Mouse (Mus musculus): ENCODE data around the gene Strip1. TPM values are rescaled to one million over a fixed set of nuclear protein-coding genes. Genes with fewer than 3 reads are reported as not detected.
"Not testable (repeated sequence)": the region's sequence is repeated elsewhere in the genome, so short reads cannot be mapped to it uniquely, and the experiment has no call there.

The Strip1 gene
- total RNA-seq (2021) = 10 to 100 TPM; 26.6 to 31.5 TPM
- long read RNA-seq, experiment 1, transcript Strip1-201 (21 exons, 3,215 nt) = major isoform, 43 of 55 reads
- long read RNA-seq, experiment 1, partial matches to known transcripts = 6 of 55 reads
- long read RNA-seq, experiment 1, other reads (novel, unspliced or antisense) = 5 of 55 reads
- long read RNA-seq, experiment 2, transcript Strip1-201 (21 exons, 3,215 nt) = major isoform, 54 of 77 reads
- long read RNA-seq, experiment 2, partial matches to known transcripts = 5 of 77 reads
- long read RNA-seq, experiment 2, other reads (novel, unspliced or antisense) = 16 of 77 reads

- peak; percentile 82 to 93 for DNase-seq (ENCODE audit: low spot score in 2 of 2)
These were observed at the start of gene Strip1 for GRCm38 (mm10) chr3:107631523-107631958. Gene Strip1 (minus strand): TSS chr3:107631694.

DNA sequence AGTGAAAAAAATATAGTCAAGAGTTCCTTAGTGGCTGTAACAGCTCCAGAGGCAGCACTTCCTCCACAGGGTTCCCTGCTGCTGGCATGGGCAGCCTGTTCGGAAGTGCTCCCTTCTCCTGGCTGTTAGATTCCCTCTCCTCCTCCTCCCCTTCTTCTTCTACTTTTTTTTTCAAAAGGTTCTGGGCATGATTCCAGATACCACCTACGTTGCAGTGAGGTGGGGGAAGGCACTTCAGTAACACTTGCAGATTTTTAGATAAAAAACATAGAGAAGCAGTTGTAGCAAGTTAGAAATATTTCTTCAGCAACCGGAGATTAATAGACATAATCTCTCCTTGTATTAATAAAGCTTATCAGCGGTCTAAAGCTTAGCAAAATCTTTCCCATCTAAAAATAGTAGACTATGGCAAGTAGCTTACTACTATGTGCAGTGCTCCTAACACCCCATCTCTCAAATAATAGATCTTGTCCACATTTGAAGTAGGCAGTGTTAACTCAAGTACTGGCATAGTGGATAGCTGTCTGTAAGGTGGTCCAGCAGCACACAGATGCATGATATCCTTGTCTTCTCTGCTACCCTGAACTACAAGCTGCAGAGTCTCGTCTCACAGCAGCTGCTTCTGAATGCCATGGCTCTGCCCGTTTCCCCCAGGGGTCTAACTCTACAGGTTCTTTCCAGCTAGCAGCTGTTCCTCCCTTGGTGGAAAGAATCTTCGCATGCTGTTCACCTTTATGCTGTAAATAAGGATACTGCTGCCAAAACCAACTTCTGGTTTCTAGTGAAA lies 49.5 kb upstream of the Strip1 start:
- no peak for DNase-seq (ENCODE audit: low spot score in 2 of 2)

DNA sequence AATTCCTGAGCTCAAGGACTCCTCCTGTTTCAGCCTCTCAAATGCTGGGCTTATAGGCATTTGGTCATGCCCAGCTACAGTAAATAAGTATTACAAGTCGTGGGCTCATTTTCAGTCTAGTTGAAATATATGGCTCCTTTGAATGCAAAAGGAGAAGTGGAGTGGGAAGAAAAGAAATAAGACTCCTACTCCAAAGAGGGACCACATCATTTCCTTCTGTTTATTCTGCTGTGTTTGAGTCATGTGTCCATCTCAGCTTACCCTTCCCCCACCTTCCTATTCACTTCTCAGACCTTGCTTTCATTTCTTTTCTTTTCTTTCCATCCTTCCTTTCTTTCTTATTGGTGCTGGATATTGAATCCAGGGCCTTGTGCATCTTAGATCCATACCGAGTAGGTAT lies 40.0 kb upstream of the Strip1 start:
- no peak for DNase-seq (ENCODE audit: low spot score in 2 of 2)

DNA sequence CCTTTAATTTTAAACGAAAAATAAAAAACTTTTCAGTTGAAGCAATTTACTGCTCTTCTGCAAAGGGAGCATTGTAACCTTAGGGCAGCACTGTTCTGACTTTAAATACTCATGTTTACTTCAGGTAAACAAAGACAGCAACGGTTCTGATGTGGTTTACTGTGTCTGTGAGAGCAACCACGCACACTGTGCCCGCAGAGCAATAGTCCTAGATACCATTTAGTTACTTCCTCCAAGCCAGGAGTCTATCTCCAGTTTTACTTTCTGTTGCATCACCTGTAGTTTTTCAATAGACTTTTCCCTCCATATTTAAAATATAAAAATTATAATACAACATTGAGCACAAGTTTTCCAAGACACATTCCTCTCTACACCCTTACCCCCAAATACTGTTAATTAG lies 39.0 kb upstream of the Strip1 start:
- no peak for DNase-seq (ENCODE audit: low spot score in 2 of 2)

GRCm38 (mm10) chr3:107668786-107669185 lies 37.3 kb upstream of the Strip1 start:
- no peak for DNase-seq (ENCODE audit: low spot score in 2 of 2)

DNA sequence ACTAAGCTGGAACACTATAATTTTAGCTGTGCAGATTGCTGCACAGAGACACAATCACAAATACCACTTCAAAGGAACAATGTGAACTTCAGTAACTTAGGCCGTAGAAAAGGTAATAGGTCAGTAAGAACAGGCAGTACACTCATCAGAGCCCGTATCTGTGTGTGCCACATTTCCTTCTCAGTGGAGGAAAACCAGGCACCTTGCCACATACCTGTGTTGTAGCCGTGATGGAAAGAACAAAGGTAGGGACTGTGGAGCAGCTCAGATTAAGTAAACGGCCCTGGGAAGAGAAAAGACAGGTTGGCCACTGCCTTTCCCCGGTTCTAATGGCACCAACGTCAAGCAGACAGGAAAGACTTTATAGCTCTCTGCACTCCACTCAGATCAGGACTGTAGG lies 35.9 kb upstream of the Strip1 start:
- no peak for DNase-seq (ENCODE audit: low spot score in 2 of 2)

GRCm38 (mm10) chr3:107664641-107665040 lies 33.1 kb upstream of the Strip1 start:
- no peak for DNase-seq (ENCODE audit: low spot score in 2 of 2)

GRCm38 (mm10) chr3:107659000-107659399 lies 27.5 kb upstream of the Strip1 start:
- DNase-seq (ENCODE audit: low spot score in 2 of 2) = no peak

DNA sequence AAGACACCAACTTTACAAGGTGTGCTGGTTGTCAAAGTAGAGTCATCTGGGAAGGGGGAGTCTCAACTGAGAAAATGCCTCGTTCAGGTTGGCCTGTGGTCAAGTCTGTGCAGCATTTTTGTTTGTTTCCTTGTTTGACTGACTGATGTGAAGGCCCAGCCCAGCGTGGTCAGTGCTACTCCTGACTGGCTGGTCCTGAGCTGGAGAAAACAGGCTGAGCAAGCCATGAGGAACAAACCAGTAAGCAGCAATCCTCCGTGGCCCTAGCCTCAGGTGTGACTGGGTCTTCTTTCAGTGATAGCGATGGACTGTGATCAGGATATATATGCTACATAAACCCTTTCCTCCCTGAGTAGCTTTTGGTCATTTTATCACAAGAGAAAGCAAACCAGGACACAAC lies 25.4 kb upstream of the Strip1 start:
- no peak for DNase-seq (ENCODE audit: low spot score in 2 of 2)

DNA sequence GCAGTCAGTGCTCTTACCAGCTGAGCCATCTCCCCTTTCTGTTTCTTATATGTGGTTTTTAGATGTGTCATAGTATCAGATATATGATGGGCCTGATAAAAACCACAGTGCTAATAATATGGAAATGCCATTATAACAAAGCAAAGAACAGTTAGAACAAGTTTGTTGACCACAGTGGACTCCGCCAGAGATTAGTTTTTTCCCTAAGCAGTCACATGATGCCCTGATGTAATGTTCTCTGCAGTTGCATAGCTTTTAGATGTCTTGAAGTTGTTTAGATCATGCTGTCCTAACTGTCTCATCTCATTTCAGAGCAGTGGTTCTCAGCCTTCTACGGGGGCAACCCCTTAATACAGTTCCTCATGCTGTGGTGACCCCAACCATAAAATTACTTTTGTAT lies 24.7 kb upstream of the Strip1 start:
- no peak for DNase-seq (ENCODE audit: low spot score in 2 of 2)

DNA sequence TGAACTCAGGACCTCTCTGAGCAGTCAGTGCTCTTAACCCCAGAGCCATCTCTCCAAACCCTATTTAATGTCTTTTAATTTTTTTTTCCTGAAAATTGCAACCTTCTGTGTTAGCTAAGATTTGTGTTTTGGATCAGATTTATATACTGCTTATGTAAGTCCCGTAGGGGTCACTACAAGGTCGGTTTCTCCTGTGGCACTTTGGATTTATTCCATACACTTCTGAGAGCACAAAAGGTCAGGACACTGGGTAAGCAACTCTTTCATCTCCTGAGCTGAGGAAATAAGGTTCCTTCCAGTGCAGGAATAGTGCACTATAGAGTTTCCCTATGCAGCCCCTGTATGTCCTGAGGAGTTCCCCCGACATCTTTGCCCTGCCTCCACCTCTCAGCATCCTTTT lies 24.0 kb upstream of the Strip1 start:
- no peak for DNase-seq (ENCODE audit: low spot score in 2 of 2)

DNA sequence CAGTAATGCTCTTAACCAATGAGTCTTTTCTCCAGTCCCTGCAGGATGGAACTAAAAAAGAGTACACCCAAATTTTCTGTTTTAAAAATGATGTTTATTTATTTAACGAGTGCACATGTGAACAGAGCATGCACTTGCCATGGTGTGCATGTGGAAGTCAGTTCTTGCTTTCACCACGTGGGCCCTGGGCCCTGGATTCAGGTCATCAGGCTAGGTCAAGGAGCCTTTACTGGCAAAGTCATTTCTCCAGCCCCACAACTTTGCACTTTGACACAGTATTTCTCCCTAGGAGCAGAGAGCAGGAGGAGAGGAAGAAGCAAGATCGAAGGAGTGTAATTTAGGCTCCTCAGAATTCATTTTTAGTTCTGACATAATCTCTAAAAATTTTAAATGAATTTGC lies 23.4 kb upstream of the Strip1 start:
- no peak for DNase-seq (ENCODE audit: low spot score in 2 of 2)

- DNase-seq (ENCODE audit: low spot score in 2 of 2) = no peak
These were observed 21.5 kb upstream of the Strip1 start for GRCm38 (mm10) chr3:107652968-107653367.

GRCm38 (mm10) chr3:107650276-107650675 lies 18.8 kb upstream of the Strip1 start:
- DNase-seq (ENCODE audit: low spot score in 2 of 2) = not testable (repeated sequence)

DNA sequence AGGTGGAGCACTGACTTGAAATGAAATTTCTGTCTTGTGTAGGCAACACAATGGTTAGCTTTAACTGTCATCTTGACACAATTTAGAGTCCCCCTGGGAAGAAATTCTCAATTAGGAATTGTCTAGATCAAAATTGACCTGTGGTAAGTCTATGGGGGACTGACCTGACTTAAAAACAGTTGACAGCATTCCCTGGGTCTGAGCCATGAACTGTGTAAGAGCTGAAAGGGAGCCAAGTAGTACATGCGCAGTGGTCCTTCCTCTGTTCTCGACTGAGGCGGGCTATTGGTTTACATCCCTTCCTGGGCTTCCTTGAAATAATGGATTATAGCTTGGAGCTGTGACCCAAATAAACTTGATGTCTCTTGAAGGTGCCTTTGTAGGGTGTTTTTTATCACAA lies 15.5 kb upstream of the Strip1 start:
- DNase-seq (ENCODE audit: low spot score in 2 of 2) = no peak

- no peak for DNase-seq (ENCODE audit: low spot score in 2 of 2)
These were observed 6.2 kb upstream of the Strip1 start for GRCm38 (mm10) chr3:107637606-107638172.

DNA sequence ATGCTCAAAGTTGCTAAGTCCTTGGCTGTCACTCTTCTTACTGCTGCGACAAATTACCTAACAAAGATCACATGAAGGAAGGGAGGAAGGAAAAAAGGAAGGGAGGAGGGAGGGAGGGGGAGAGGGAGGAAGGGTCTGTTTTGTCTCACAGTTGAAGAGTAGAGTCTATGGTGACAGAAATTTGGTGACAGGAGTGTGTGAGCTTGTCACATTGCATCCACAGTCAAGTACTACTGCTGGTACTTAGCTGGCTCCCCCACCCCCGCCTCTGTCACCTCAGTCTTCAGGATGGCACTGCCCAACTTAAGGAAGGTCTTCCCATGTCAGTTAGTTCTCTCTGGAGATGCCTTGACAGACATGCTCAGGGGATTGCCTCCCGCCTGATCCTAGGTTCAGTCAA lies 4.7 kb upstream of the Strip1 start:
- DNase-seq (ENCODE audit: low spot score in 2 of 2) = no peak

GRCm38 (mm10) chr3:107635836-107636235 lies 4.3 kb upstream of the Strip1 start:
- DNase-seq (ENCODE audit: low spot score in 2 of 2) = no peak

GRCm38 (mm10) chr3:107633906-107634305 lies 2.4 kb upstream of the Strip1 start:
- no peak for DNase-seq (ENCODE audit: low spot score in 2 of 2)

DNA sequence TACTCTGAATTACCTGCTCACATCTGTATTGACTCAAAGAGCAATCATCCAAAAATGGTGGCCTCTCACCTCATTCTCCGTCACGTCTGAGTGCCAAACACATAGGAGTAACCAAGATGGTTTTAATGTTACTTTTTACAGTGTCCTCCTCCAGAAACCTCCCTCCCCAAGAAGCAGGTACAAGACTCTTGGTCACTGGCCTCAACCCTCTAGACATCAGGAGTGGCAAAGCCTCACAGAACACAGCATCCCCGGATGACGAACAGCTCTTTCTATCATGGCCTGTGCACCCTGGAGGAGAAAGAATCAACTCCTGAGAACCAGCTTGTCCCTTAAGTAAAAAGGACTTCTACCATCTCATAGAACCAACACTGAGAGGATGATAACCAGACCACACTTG lies 1.3 kb upstream of the Strip1 start:
- DNase-seq (ENCODE audit: low spot score in 2 of 2) = no peak

GRCm38 (mm10) chr3:107630682-107631522 lies 592 bp downstream of the Strip1 start, which contains the start of gene Gm10961:
Gene Gm10961 (plus strand): TSS chr3:107631322.
- DNase-seq (ENCODE audit: low spot score in 2 of 2) = peak in 1 of 2 experiments; percentile 42

Data from gastrocnemius, postnatal 4 days (tissue).